Mouse (Mus musculus) heart, postnatal 0 days (tissue): ENCODE measurements around the gene Vmn1r166.
"Not testable (repeated sequence)": the region's sequence is repeated elsewhere in the genome, so short reads cannot be mapped to it uniquely, and the experiment has no call there.

Source experiments
- CTCF ChIP-seq: IDR thresholded peaks from 2 replicates; pipeline ENCODE4 v1.5.1; 2016; ENCODE audit warnings: antibody characterized with exemption, control low read depth, low read depth
- EP300 ChIP-seq: IDR thresholded peaks from 2 replicates; pipeline ENCODE4 v1.6.1; 2016; ENCODE audit warnings: antibody characterized with exemption, low read depth

DNA sequence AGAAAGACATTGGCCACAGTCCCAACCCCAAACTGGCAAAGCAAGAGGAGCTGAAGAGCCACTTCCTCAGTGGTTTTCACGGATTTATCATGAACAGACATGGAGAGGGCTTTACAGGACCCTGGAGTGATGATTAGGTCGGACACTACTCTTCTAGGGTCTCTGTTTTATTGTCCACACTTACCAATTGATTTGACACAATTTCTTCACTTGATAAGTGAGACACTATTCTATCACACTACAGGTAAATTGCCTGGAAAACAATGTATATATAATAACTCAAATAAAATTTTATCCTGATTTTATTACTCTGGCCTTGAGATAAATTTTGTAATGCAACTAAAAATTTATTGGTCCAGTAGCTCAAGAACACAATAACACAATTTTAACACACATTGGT is at the start of gene Vmn1r166:
- TF ChIP-seq EP300, CTCF: not testable (repeated sequence)
